Mouse (Mus musculus): ENCODE results near the gene Gm11168. TPM values are rescaled to one million over a fixed set of nuclear protein-coding genes. Genes with fewer than 3 reads are reported as not detected.
"Not testable (repeated sequence)": the region's sequence is repeated elsewhere in the genome, so short reads cannot be mapped to it uniquely, and the experiment has no call there.

The Gm11168 gene
- total and polyA plus RNA-seq, 2 experiments from 2014 or later, result not detected

DNA sequence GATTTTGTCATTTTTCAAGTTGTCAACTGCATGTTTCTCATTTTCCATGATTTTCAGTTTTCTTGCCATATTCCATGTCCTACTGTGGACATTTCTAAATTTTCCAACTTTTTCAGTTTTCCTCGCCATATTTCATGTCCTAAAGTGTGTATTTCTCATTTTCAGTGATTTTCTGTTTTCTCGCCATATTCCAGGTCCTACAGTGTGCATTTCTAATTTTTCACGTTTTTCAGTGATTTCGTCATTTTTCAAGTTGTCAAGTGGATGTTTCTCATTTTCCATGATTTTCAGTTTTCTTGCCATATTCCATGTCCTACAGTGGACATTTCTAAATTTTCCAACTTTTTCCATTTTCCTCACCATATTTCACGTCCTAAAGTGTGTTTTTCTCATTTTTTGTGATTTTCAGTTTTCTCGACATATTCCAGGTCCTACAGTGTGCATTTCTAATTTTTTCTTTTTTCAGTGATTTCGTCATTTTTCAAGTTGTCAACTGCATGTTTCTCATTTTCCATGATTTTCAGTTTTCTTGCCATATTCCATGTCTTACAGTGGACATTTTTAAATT is 9.0 kb downstream of the Gm11168 start:
- not testable (repeated sequence) for H3K27me3 ChIP-seq (ENCODE audit: control insufficient read depth, insufficient read depth, low read length); H3K4me1 ChIP-seq (ENCODE audit: control insufficient read depth, insufficient read depth); H3K4me2 ChIP-seq (ENCODE audit: low read depth, low read length); H3K27ac ChIP-seq (ENCODE audit: low read depth); ATAC-seq (ENCODE audit: insufficient read depth, low read depth); H3K4me3 ChIP-seq (ENCODE audit: low read depth, low read length); H3K36me3 ChIP-seq (replicated peaks; ENCODE audit: control insufficient read depth, insufficient read depth, low read length); H3K9ac ChIP-seq (replicated peaks; ENCODE audit: low read depth, low read length); H3K9me3 ChIP-seq (replicated peaks; ENCODE audit: control insufficient read depth, low read length); DNase-seq (ENCODE audit: low spot score)
- WGBS, result 92% methylated on average over 2 of the region's 7 CpGs

DNA sequence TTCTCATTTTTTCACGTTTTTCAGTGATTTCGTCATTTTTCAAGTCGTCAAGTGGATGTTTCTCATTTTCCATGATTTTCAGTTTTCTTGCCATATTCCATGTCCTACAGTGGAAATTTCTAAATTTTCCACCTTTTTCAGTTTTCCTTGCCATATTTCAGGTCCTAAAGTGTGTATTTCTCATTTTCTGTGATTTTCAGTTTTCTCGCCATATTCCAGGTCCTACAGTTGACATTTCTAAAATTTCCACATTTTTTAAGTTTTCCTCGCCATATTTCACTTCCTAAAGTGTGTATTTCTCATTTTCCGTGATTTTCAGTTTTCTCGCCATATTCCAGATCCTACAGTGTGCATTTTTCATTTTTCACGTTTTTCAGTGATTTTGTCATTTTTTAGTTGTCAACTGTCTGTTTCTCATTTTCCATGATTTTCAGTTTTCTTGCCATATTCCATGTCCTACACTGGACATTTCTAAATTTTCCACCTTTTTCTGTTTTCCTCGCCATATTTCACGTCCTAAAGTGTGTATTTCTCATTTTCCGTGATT is 9.7 kb downstream of the Gm11168 start, which contains the start of gene Gm10721:
Gene Gm10721, plus strand, starts transcription at position 408 of the 547 bp plus-strand sequence.
- H3K36me3 ChIP-seq (replicated peaks; ENCODE audit: control insufficient read depth, insufficient read depth, low read length); H3K4me1 ChIP-seq (ENCODE audit: control insufficient read depth, insufficient read depth); H3K27ac ChIP-seq (ENCODE audit: low read depth); H3K4me2 ChIP-seq (ENCODE audit: low read depth, low read length); H3K4me3 ChIP-seq (ENCODE audit: low read depth, low read length); H3K9ac ChIP-seq (replicated peaks; ENCODE audit: low read depth, low read length); H3K9me3 ChIP-seq (replicated peaks; ENCODE audit: control insufficient read depth, low read length); DNase-seq (ENCODE audit: low spot score); H3K27me3 ChIP-seq (ENCODE audit: control insufficient read depth, insufficient read depth, low read length): not testable (repeated sequence)
- no CpG with 5 or more reads among the region's 11 CpGs for WGBS
- peak; percentile 49 for ATAC-seq (ENCODE audit: insufficient read depth, low read depth)

DNA sequence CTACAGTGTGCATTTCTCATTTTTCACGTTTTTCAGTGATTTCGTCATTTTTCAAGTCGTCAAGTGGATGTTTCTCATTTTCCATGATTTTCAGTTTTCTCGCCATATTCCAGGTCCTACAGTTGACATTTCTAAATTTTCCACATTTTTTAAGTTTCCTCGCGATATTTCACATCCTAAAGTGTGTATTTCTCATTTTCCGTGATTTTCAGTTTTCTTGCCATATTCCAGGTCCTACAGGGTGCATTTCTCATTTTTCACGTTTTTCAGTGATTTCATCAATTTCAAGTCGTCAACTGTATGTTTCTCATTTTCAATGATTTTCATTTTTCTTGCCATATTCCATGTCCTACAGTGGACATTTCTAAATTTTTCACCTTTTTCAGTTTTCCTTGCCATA is 12.2 kb downstream of the Gm11168 start, which contains the start of gene Gm10720:
Gene Gm10720, plus strand, starts transcription at position 301 of the 400 bp plus-strand sequence.
- DNase-seq (ENCODE audit: low spot score); H3K4me3 ChIP-seq (ENCODE audit: low read depth, low read length); H3K36me3 ChIP-seq (replicated peaks; ENCODE audit: control insufficient read depth, insufficient read depth, low read length); H3K27me3 ChIP-seq (ENCODE audit: control insufficient read depth, insufficient read depth, low read length); H3K9ac ChIP-seq (replicated peaks; ENCODE audit: low read depth, low read length); H3K9me3 ChIP-seq (replicated peaks; ENCODE audit: control insufficient read depth, low read length); ATAC-seq (ENCODE audit: insufficient read depth, low read depth); H3K27ac ChIP-seq (ENCODE audit: low read depth); H3K4me2 ChIP-seq (ENCODE audit: low read depth, low read length); H3K4me1 ChIP-seq (ENCODE audit: control insufficient read depth, insufficient read depth): not testable (repeated sequence)
- 59% methylated on average over 4 of the region's 9 CpGs for WGBS

DNA sequence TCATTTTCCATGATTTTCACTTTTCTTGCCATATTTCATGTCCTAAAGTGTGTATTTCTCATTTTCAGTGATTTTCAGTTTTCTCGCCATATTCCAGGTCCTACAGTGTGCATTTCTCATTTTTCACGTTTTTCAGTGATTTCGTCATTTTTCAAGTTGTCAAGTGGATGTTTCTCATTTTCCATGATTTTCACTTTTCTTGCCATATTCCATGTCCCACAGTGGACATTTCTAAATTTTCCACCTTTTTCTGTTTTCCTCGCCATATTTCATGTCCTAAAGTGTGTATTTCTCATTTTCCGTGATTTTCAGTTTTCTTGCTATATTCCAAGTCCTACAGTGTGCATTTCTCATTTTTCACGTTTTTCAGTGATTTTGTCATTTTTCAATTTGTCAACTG is 12.8 kb downstream of the Gm11168 start:
- not testable (repeated sequence) for H3K4me1 ChIP-seq (ENCODE audit: control insufficient read depth, insufficient read depth); ATAC-seq (ENCODE audit: insufficient read depth, low read depth); H3K9me3 ChIP-seq (replicated peaks; ENCODE audit: control insufficient read depth, low read length); H3K9ac ChIP-seq (replicated peaks; ENCODE audit: low read depth, low read length); H3K27ac ChIP-seq (ENCODE audit: low read depth); H3K27me3 ChIP-seq (ENCODE audit: control insufficient read depth, insufficient read depth, low read length); DNase-seq (ENCODE audit: low spot score); H3K4me2 ChIP-seq (ENCODE audit: low read depth, low read length); H3K4me3 ChIP-seq (ENCODE audit: low read depth, low read length); H3K36me3 ChIP-seq (replicated peaks; ENCODE audit: control insufficient read depth, insufficient read depth, low read length)
- WGBS, result 69% methylated on average over 4 of the region's 6 CpGs

DNA sequence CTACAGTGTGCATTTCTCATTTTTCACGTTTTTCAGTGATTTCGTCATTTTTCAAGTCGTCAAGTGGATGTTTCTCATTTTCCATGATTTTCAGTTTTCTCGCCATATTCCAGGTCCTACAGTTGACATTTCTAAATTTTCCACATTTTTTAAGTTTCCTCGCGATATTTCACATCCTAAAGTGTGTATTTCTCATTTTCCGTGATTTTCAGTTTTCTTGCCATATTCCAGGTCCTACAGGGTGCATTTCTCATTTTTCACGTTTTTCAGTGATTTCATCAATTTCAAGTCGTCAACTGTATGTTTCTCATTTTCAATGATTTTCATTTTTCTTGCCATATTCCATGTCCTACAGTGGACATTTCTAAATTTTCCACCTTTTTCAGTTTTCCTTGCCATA is 14.0 kb downstream of the Gm11168 start, which contains the start of gene Gm10719:
Gene Gm10719, plus strand, starts transcription at position 301 of the 400 bp plus-strand sequence.
- no CpG with 5 or more reads among the region's 9 CpGs for WGBS

DNA sequence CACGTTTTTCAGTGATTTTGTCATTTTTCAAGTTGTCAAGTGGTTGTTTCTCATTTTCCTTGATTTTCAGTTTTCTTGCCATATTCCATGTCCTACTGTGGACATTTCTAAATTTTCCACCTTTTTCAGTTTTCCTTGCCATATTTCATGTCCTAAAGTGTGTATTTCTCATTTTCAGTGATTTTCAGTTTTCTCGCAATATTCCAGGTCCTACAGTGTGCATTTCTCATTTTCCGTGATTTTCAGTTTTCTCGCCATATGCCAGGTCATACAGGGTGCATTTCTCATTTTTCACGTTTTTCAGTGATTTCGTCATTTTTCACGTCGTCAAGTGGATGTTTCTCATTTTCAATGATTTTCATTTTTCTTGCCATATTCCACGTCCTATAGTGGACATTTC is 15.8 kb downstream of the Gm11168 start:
- not testable (repeated sequence) for H3K4me3 ChIP-seq (ENCODE audit: low read depth, low read length); H3K27ac ChIP-seq (ENCODE audit: low read depth); ATAC-seq (ENCODE audit: insufficient read depth, low read depth); H3K9me3 ChIP-seq (replicated peaks; ENCODE audit: control insufficient read depth, low read length); H3K27me3 ChIP-seq (ENCODE audit: control insufficient read depth, insufficient read depth, low read length); H3K9ac ChIP-seq (replicated peaks; ENCODE audit: low read depth, low read length); H3K4me1 ChIP-seq (ENCODE audit: control insufficient read depth, insufficient read depth); DNase-seq (ENCODE audit: low spot score); H3K4me2 ChIP-seq (ENCODE audit: low read depth, low read length); H3K36me3 ChIP-seq (replicated peaks; ENCODE audit: control insufficient read depth, insufficient read depth, low read length)
- 68% methylated on average over 9 of the region's 9 CpGs for WGBS

More for the DNA sequence above, 14.0 kb downstream of the Gm11168 start, which contains the start of gene Gm10719:
- ATAC-seq (ENCODE audit: insufficient read depth, low read depth); H3K27me3 ChIP-seq (ENCODE audit: control insufficient read depth, insufficient read depth, low read length); H3K4me1 ChIP-seq (ENCODE audit: control insufficient read depth, insufficient read depth); H3K9me3 ChIP-seq (replicated peaks; ENCODE audit: control insufficient read depth, low read length); H3K36me3 ChIP-seq (replicated peaks; ENCODE audit: control insufficient read depth, insufficient read depth, low read length); H3K27ac ChIP-seq (ENCODE audit: low read depth); H3K9ac ChIP-seq (replicated peaks; ENCODE audit: low read depth, low read length); DNase-seq (ENCODE audit: low spot score); H3K4me3 ChIP-seq (ENCODE audit: low read depth, low read length); H3K4me2 ChIP-seq (ENCODE audit: low read depth, low read length): not testable (repeated sequence)

DNA sequence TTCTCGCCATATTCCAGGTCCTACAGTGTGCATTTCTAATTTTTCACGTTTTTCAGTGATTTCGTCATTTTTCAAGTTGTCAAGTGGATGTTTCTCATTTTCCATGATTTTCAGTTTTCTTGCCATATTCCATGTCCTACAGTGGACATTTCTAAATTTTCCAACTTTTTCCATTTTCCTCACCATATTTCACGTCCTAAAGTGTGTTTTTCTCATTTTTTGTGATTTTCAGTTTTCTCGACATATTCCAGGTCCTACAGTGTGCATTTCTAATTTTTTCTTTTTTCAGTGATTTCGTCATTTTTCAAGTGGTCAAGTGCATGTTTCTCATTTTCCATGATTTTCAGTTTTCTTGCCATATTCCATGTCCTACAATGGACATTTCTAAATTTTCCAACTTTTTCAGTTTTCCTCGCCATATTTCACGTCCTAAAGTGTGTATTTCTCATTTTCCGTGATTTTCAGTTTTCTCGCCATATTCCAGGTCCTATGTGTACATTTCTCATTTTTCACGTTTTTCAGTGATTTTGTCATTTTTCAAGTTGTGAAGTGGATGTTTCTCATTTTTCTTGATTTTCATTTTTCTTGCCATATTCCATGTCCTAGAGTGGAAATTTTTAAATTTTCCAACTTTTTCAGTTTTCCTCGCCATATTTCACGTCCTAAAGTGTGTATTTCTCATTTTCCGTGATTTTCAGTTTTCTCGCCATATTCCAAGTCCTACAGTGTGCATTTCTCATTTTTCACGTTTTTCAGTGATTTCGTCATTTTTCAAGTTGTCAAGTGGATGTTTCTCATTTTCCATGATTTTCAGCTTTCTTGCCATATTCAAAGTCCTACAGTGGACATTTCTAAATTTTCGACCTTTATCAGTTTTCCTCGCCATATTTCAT is 16.9 kb downstream of the Gm11168 start:
- not testable (repeated sequence) for ATAC-seq (ENCODE audit: insufficient read depth, low read depth); H3K4me2 ChIP-seq (ENCODE audit: low read depth, low read length); H3K4me1 ChIP-seq (ENCODE audit: control insufficient read depth, insufficient read depth); H3K9me3 ChIP-seq (replicated peaks; ENCODE audit: control insufficient read depth, low read length); H3K27me3 ChIP-seq (ENCODE audit: control insufficient read depth, insufficient read depth, low read length); DNase-seq (ENCODE audit: low spot score); H3K36me3 ChIP-seq (replicated peaks; ENCODE audit: control insufficient read depth, insufficient read depth, low read length); H3K9ac ChIP-seq (replicated peaks; ENCODE audit: low read depth, low read length); H3K4me3 ChIP-seq (ENCODE audit: low read depth, low read length); H3K27ac ChIP-seq (ENCODE audit: low read depth)
- WGBS, result 74% methylated on average over 11 of the region's 19 CpGs

DNA sequence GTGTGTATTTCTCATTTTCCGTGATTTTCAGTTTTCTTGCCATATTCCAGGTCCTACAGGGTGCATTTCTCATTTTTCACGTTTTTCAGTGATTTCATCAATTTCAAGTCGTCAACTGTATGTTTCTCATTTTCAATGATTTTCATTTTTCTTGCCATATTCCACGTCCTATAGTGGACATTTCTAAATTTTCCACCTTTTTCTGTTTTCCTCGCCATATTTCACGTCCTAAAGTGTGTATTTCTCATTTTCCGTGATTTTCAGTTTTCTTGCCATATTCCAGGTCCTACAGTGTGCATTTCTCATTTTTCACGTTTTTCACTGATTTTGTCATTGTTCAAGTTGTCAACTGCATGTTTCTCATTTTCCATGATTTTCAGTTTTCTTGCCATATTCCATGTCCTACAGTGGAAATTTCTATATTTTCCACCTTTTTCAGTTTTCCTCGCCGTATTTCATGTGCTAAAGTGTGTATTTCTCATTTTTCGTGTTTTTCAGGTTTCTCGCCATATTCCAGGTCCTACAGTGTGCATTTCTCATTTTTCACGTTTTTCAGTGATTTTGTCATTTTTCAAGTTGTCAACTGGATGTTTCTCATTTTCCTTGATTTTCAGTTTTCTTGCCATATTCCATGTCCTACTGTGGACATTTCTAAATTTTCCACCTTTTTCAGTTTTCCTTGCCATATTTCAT is 19.3 kb downstream of the Gm11168 start:
- not testable (repeated sequence) for H3K27me3 ChIP-seq (ENCODE audit: control insufficient read depth, insufficient read depth, low read length); H3K36me3 ChIP-seq (replicated peaks; ENCODE audit: control insufficient read depth, insufficient read depth, low read length); H3K4me1 ChIP-seq (ENCODE audit: control insufficient read depth, insufficient read depth); DNase-seq (ENCODE audit: low spot score); H3K4me2 ChIP-seq (ENCODE audit: low read depth, low read length); H3K4me3 ChIP-seq (ENCODE audit: low read depth, low read length); H3K9ac ChIP-seq (replicated peaks; ENCODE audit: low read depth, low read length); ATAC-seq (ENCODE audit: insufficient read depth, low read depth); H3K27ac ChIP-seq (ENCODE audit: low read depth); H3K9me3 ChIP-seq (replicated peaks; ENCODE audit: control insufficient read depth, low read length)
- 69% methylated on average over 9 of the region's 13 CpGs for WGBS

Measured in heart, postnatal 0 days (tissue).